Mouse (Mus musculus) embryonic fibroblast, embryonic 13.5 days (primary cell): ENCODE measurements around the gene Mlh3. TPM values are rescaled to one million over a fixed set of nuclear protein-coding genes. Genes with fewer than 3 reads are reported as not detected.

Experiments
- H3K27ac ChIP-seq: 2 replicates; pipeline ENCODE4 v1.5.1; 2012; ENCODE audit warnings: low read length, control low read depth, inconsistent platforms; ENCODE audit not compliant: insufficient read depth
- H3K4me1 ChIP-seq: 2 replicates; pipeline ENCODE4 v1.6.1; 2011; ENCODE audit warnings: low read length; ENCODE audit not compliant: control insufficient read depth, insufficient read depth
- H3K4me3 ChIP-seq: 2 replicates; pipeline ENCODE4 v1.5.1; 2011; ENCODE audit warnings: mild to moderate bottlenecking, control low read depth, low read length; ENCODE audit not compliant: insufficient read depth
- CTCF ChIP-seq: IDR thresholded peaks from 2 replicates; pipeline ENCODE4 v1.5.1; 2011; ENCODE audit warnings: mild to moderate bottlenecking, control low read depth, low read length, moderate library complexity, borderline replicate concordance; ENCODE audit not compliant: insufficient read depth
- POLR2A ChIP-seq: IDR thresholded peaks from 2 replicates; pipeline ENCODE4 v1.6.1; 2011; ENCODE audit warnings: low read depth, mild to moderate bottlenecking, control low read depth, low read length, moderate library complexity
- polyA plus RNA-seq: library from polyadenylated mRNA; stranded (reverse); fragments of >200 nt; gene quantifications from 2 replicates; pipeline ENCODE4 v1.2.4, GENCODE M21; 2011; ENCODE audit warnings: low read depth; ENCODE audit not compliant: missing spikeins, insufficient read length

Gene Mlh3
- polyA plus RNA-seq, 1 experiment, result 13.4 TPM

DNA sequence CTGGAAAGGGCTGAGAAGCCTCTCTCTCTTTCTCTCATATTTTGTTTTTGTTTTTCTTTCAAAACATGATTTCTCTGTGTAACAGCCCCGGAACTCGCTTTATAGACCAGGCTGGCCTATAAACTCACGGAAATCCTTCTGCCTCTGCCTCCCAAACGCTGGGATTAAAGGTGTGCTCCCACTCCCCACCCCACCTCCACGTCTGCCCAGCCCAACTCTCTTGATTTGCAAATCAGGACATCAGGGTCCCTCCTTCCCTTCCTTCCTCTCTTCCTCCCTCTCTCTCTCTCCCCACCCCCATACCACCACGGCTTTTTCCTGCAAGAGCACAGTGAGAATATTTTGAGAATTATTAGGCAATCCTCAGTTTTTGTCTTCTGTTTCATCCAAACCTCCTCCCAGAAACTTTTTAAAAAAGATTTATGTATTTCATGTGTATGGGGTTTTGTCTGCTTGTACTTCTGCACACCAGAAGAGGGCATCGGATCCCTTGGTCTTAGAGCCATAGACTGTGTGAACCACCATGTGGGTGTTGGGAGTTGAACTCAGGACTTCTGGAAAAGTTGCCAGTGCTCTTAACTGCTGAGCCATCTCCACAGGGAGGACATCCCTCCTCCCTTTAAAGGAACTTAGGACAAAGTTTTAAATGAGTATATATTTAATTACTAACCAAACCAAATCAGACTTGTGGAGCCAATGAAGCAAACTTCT is 888 bp upstream of the Mlh3 start:
- peaks cover 3% of the 10 kb centered on the region; the same call in 1 of the 2 replicates for H3K4me1 ChIP-seq
- no peak overlapping the region for H3K4me3 ChIP-seq
- H3K27ac ChIP-seq, result no peak overlapping the region
- TF ChIP-seq CTCF, result no peak
- TF ChIP-seq POLR2A, result no peak

DNA sequence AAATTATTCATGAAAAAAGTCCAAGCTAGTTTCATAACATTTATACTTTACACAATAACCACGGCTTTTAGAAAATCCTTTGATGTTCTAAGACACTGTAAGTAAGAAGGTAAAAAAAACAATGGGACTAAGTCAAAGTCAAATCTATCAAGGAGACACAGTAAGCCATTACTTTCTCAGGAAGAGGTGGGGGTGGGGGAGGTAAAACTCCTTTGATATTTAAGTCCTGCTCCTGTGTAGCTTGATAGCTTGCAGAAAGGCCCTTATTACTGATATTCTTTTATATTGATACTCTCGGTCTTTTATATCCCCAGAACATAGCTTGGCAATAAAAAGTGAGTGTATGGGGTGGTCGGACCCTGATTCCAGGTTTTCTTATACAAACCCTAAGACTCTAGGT is 578 bp downstream of the Mlh3 start:
- peak overlapping the region; percentile 40 for H3K4me3 ChIP-seq
- peaks cover 3% of the 10 kb centered on the region for H3K4me1 ChIP-seq
- TF ChIP-seq CTCF (no peak), POLR2A (no peak)
- H3K27ac ChIP-seq, result no peak overlapping the region

DNA sequence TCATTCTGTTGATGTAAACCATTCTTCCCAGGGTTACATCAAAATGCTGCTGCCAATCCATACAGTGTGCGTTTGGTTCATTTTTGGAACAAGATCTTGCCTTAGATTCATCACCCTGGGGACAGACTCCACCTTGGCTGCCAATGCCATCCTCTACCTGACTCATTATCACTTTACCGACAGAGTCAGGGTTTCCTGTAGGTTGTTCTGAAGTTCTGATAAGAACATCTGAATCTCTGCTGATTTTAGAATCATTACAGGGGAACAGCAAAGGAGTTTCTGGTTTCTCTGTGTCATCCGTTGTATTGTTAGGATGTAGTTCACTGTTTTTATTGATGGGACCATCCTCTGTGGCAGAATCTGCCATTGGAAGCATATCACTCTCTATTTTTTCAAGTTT is 4.2 kb downstream of the Mlh3 start:
- no peak overlapping the region for H3K27ac ChIP-seq
- no peak for TF ChIP-seq POLR2A
- no peak for TF ChIP-seq CTCF
- peaks cover 6% of the 10 kb centered on the region for H3K4me1 ChIP-seq
- H3K4me3 ChIP-seq, result no peak overlapping the region

DNA sequence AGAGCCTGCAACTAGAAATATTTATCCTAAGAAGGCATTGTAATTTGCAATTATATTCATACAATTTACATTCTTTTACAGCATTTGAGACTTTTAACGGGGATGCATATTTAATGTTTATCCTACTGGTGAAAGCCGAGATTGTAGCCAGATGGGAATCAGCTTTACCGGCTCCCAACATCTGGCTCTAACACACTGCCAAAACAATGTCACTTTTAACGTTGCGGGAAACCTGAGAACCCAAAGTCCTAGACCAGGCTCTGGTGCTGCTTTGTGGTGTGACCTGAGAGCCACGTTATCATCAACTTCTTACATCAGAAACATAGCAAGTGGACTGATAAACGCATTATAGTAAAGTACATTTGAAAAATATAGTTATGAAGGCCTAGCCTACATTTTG is 5.5 kb downstream of the Mlh3 start:
- TF ChIP-seq POLR2A, result no peak
- TF ChIP-seq CTCF, result no peak

DNA sequence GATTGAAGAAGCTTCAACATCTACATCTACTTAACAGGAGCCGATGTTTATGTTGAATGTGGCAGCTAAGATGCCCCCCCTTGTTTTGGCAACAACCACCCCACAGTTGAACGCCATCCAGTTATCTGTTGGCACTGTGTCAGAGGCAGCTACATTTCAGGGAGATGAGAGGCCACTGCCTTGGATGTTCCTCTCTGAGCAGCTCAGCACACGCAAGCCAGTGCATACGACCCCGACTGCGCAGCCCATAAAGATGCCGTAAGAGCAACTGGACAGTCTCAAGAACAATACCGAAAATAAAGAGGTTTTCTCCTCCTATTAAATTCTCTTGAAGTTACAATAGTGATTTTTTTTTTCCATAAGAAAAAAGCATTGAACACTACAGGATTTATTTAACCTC is 5.9 kb downstream of the Mlh3 start:
- H3K4me3 ChIP-seq, result no peak overlapping the region
- no peak overlapping the region for H3K27ac ChIP-seq
- H3K4me1 ChIP-seq, result peaks cover 6% of the 10 kb centered on the region
- TF ChIP-seq POLR2A (no peak), CTCF (no peak)

More for the DNA sequence above, 5.5 kb downstream of the Mlh3 start:
- no peak overlapping the region for H3K27ac ChIP-seq
- H3K4me1 ChIP-seq, result peaks cover 6% of the 10 kb centered on the region
- H3K4me3 ChIP-seq, result no peak overlapping the region

DNA sequence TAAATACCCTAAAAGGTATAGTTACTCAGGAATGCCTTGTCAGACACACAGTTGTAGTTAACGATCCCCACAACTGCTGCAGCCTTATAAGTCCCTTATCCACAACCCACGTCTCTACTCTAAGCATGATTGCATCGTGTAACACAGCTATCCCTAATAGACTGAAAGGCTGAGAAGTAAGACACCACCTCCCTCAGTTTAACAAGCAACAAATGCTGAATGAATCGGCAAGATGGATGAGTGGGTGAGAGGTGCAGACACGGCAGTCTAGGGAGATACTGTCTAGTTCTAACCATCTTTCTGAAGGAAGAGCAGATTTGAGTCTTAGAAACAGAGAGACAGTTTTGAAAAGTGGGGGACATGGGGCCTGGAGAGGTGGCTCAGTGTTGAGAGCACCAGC is 7.2 kb downstream of the Mlh3 start:
- Histone ChIP-seq H3K4me3 (no peak overlapping the region), H3K27ac (peak overlapping the region; percentile 35; the same call in 1 of the 2 replicates), H3K4me1 (peaks cover 6% of the 10 kb centered on the region)
- no peak for TF ChIP-seq POLR2A
- no peak for TF ChIP-seq CTCF

DNA sequence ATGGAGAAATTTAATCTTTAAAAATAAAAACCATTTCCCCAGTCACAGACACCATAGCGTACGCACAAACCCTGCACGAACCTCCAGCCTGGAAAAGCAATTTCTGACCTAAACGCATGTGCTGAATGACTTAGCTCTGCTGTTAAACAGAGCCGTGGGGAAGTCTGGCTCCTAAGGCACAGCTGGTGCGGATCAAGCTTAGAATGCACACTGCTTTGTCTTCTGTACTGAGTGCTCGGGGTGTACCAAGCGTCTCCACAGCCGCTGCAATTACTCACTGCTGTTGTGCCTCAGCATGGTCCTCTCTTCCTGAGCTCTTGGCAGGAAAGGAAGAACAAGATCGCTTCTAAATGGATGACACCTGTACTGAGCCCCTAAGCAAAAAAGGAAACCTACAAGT is 7.9 kb downstream of the Mlh3 start:
- Histone ChIP-seq H3K4me1 (peaks cover 6% of the 10 kb centered on the region), H3K27ac (no peak overlapping the region), H3K4me3 (no peak overlapping the region)
- TF ChIP-seq CTCF (no peak), POLR2A (no peak)

DNA sequence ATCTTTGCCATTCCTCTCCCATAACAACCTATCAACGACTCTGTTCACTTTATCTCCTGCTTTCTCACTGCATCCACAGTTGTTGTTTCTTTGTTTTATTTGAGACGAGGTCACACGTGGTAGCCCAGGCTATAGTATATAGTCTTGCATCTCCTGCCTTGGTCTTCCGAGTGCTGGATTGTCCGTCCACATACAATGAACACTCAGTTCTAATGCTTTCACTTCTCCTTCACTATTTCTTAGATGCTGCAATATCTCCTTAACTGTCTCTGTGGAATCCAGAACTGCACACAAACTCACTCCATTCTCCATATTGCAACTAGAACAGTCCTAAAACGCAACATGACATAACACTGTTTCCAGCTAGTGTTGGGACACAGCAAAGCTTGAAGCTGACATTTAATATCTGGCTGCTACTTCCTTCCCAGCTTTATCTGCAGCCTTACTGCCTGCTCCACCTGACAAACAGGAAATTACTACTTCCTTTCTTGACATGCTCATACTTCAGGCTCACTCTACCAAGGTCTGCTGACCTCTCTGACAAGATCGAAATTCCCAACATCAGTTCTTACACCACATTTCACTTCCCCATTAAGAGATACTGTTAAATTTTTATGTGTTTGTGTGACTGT is 13.3 kb downstream of the Mlh3 start:
- Histone ChIP-seq H3K4me3 (no peak overlapping the region), H3K27ac (0 out of 2 replicates have a peak overlapping the region, but pooled peaks have one; percentile 7), H3K4me1 (no peaks in the 10 kb centered on the region)
- TF ChIP-seq POLR2A (no peak), CTCF (no peak)

DNA sequence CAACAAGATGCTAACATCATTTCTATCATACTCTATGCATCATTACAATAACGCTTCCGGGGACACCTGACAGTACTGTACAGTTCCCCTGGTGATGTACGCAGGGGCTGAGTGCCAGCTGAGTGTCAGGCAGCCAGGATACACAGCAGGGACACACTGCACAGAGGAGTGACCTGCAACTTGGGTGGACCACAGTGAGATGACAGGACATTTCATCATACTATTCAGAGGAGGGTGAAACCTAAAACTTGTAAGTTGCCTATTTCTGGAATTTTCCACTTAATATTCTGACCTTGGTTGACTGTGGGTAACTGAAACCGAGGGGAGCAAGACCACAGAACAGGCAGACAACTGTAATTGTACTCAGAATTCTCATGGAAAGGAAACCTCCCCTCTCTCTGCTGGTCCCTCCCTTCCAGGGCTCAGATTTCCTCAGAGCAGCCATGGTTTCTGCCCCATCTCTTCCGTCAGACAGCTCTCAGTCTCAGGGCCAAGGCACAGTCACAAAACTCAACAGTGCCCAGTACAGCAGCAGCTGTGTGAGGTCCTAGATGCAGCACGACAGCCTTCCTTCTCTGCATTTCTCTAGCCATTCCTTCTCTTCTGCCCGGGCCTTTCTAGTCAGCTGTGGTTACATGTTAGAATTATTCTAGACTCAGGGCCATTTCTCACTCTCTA is 14.2 kb downstream of the Mlh3 start:
- Histone ChIP-seq H3K27ac (peak overlapping the region; percentile 54), H3K4me1 (no peaks in the 10 kb centered on the region), H3K4me3 (no peak overlapping the region)
- TF ChIP-seq CTCF, result no peak
- peak; percentile 47; the same call in 1 of the 2 replicates for TF ChIP-seq POLR2A

DNA sequence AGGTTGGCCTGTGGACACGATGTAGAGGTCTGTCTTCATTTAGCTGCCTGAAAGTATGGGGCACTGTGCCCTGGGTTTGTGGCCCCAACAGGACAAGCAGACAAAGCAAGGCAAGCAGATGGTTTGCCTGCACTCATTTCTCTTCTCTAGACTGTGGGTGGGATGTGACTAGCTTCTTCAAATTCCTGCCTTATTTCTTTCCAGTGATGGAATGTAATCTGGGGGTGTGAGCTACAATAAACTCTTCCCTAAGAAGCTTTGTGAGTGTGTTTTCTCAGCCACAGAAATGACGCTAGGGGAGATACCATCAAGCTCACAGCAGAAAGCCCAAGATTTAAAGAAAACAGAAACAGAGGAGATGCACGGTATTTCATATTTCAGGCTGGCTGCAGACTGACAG is 18.3 kb downstream of the Mlh3 start:
- H3K4me3 ChIP-seq, result no peak overlapping the region
- H3K27ac ChIP-seq, result peak overlapping the region; percentile 59; the same call in 1 of the 2 replicates
- no peaks in the 10 kb centered on the region for H3K4me1 ChIP-seq
- TF ChIP-seq CTCF, result no peak
- 0 out of 2 replicates have a peak, but pooled peaks have one; percentile 18 for TF ChIP-seq POLR2A
